Mouse (Mus musculus) urinary bladder, postnatal 10 days (tissue): ENCODE data around the gene Bicc1.

Source experiments
- DNase-seq: peaks from one replicate; pipeline ENCODE4 v3.0.0; 2022; ENCODE audit warnings: low spot score

Bicc1 gene

GRCm38 (mm10) chr10:71158940-71159675, 392 bp downstream of the Bicc1 start:
- no peak for DNase-seq

- no peak for DNase-seq
These were observed 2.9 kb downstream of the Bicc1 start for GRCm38 (mm10) chr10:71156569-71156968.

GRCm38 (mm10) chr10:71153610-71154009, 5.9 kb downstream of the Bicc1 start:
- DNase-seq = no peak

GRCm38 (mm10) chr10:71153138-71153537, 6.4 kb downstream of the Bicc1 start:
- no peak for DNase-seq

GRCm38 (mm10) chr10:71150486-71150885, 9.0 kb downstream of the Bicc1 start:
- no peak for DNase-seq

- no peak for DNase-seq
These were observed 10.4 kb downstream of the Bicc1 start for GRCm38 (mm10) chr10:71148951-71149603.

- no peak for DNase-seq
These were observed 11.3 kb downstream of the Bicc1 start for GRCm38 (mm10) chr10:71148226-71148625.

- no peak for DNase-seq
These were observed 12.6 kb downstream of the Bicc1 start for GRCm38 (mm10) chr10:71146681-71147615.

GRCm38 (mm10) chr10:71145801-71146200, 13.7 kb downstream of the Bicc1 start:
- DNase-seq = no peak

- DNase-seq = no peak
These were observed 15.3 kb downstream of the Bicc1 start for GRCm38 (mm10) chr10:71144191-71144590.

GRCm38 (mm10) chr10:71142568-71142967, 16.9 kb downstream of the Bicc1 start:
- no peak for DNase-seq

GRCm38 (mm10) chr10:71140281-71140845, 19.1 kb downstream of the Bicc1 start:
- no peak for DNase-seq

- DNase-seq = no peak
These were observed 20.7 kb downstream of the Bicc1 start for GRCm38 (mm10) chr10:71138852-71139197.

GRCm38 (mm10) chr10:71138132-71138851, 21.2 kb downstream of the Bicc1 start:
- DNase-seq = no peak

GRCm38 (mm10) chr10:71137606-71138005, 21.9 kb downstream of the Bicc1 start:
- no peak for DNase-seq

- DNase-seq = no peak
These were observed 28.2 kb downstream of the Bicc1 start for GRCm38 (mm10) chr10:71131333-71131732.

- no peak for DNase-seq
These were observed 29.2 kb downstream of the Bicc1 start for GRCm38 (mm10) chr10:71130261-71130660.

GRCm38 (mm10) chr10:71127951-71128331, 31.6 kb downstream of the Bicc1 start:
- DNase-seq = no peak

GRCm38 (mm10) chr10:71127278-71127950, 32.1 kb downstream of the Bicc1 start:
- DNase-seq = no peak

GRCm38 (mm10) chr10:71123974-71124373, 35.5 kb downstream of the Bicc1 start:
- no peak for DNase-seq

GRCm38 (mm10) chr10:71123395-71123794, 36.1 kb downstream of the Bicc1 start:
- DNase-seq = no peak
